In genomic region chr11:54054257-54054656, GRCm38 (mm10) we compare ENCODE assay signal across 8 mouse cellular contexts. TPM values are rescaled to one million over a fixed set of nuclear protein-coding genes. Genes with fewer than 3 reads are reported as not detected.
A peak's percentile ranks its signal among the peaks of the same experiment; 100 is the strongest.
DNase-seq lines count a peak whose midpoint lies in the region; ATAC-seq and TF ChIP-seq lines count a peak whose summit lies in the region.

No protein-coding gene starts in this region.

- no peak overlapping the region for H3K4me2 ChIP-seq in lung, postnatal 0 days (replicated peaks; ENCODE audit: low read depth, low read length)

- H3K9me3 ChIP-seq in lung, postnatal 0 days (ENCODE audit: low read length), result no peaks in the 10 kb centered on the region

- H3K4me3 ChIP-seq in layer of hippocampus, adult 2 months, result no peak overlapping the region
- H3K4me3 ChIP-seq in lung, postnatal 0 days (ENCODE audit: low read depth, low read length), result no peak overlapping the region

- no peak overlapping the region for H3K9ac ChIP-seq in lung, postnatal 0 days (replicated peaks; ENCODE audit: low read depth)

- H3K36me3 ChIP-seq in lung, postnatal 0 days (ENCODE audit: insufficient read depth, low read length), result no peaks in the 10 kb centered on the region

- ATAC-seq in CD4-positive, CD25-positive, alpha-beta regulatory T cell, adult 4 months, result no peak
- ATAC-seq in erythroblast, adult 5-6 weeks (replicated peaks; ENCODE audit: low FRiP score, poor library complexity, severe bottlenecking), result peak; percentile 70
- no peak for ATAC-seq in lung, postnatal 0 days

- DNase-seq in CD4-positive, CD25-positive, alpha-beta regulatory T cell, adult 2 months (ENCODE audit: low read depth, low spot score), result peak; percentile 66
- peak; percentile 66 for DNase-seq in layer of hippocampus, adult 2 months (ENCODE audit: low spot score in 2 of 2)
- DNase-seq in layer of hippocampus, adult 8-10 months (ENCODE audit: low spot score in 2 of 2), result no peak
- DNase-seq in adipocyte (ENCODE audit: low spot score), result peak; percentile 85
- DNase-seq in lung, postnatal 0 days (ENCODE audit: low spot score), result peak; percentile 84
- DNase-seq in yolk sac, embryonic 10.5 days (ENCODE audit: low spot score), result no peak

- WGBS in lung, postnatal 0 days, result 24% methylated on average over 5 of the region's 6 CpGs

- no peak overlapping the region for H3K27ac ChIP-seq in layer of hippocampus, adult 2 months
- no peak overlapping the region for H3K27ac ChIP-seq in lung, postnatal 0 days (ENCODE audit: low read length)

- H3K27me3 ChIP-seq in lung, postnatal 0 days (replicated peaks; ENCODE audit: insufficient read depth, low read length), result no peaks in the 10 kb centered on the region

- peak; percentile 81 for TF ChIP-seq CTCF in layer of hippocampus, adult 2 months (conservative IDR thresholded peaks at IDR 0.05)
- peak; percentile 84 for TF ChIP-seq CTCF in lung, postnatal 0 days (IDR thresholded peaks at IDR 0.05)

- no peaks in the 10 kb centered on the region for H3K4me1 ChIP-seq in lung, postnatal 0 days (ENCODE audit: insufficient read depth, low read depth, low read length)

- no peak for TF ChIP-seq EP300 in lung, postnatal 0 days (IDR thresholded peaks at IDR 0.05)

RNA-seq across cellular contexts. Expression of gene Pdlim4, which starts 14.6 kb away (rescaled TPM):
- polyA plus RNA-seq in CD4-positive, CD25-positive, alpha-beta regulatory T cell, adult 4 months (2017; shearing (Covaris generic)), result 1 to 10 TPM in 1 of 2 experiments, under 1 TPM in 1; 0.91 to 1.3 TPM
- 10 to 100 TPM; 13.4 to 14.3 TPM for total RNA-seq in layer of hippocampus, adult 2 months (2021)
- total RNA-seq in layer of hippocampus, adult 8-10 months (2022), result 10 to 100 TPM; 16.4 to 25.2 (median 21.2) TPM
- 2.1 and 15.6 TPM in 2 replicates for total RNA-seq in erythroblast, adult 5-6 weeks (2015; ENCODE audit: low replicate concordance)
- total RNA-seq in erythroblast, adult 5-6 weeks (2017; ENCODE audit: low replicate concordance), result 0.56 TPM in 1 of 2 replicates, not detected in the other
- polyA plus RNA-seq in lung, postnatal 0 days (2015; fragmentation: Nextera tagmentation; extraction: Ambion mirVana), result 7.3 and 8.6 TPM in 2 replicates

RNA-seq across cellular contexts. Expression of gene Slc22a4, which starts 26.4 kb away (rescaled TPM):
- not detected for polyA plus RNA-seq in CD4-positive, CD25-positive, alpha-beta regulatory T cell, adult 4 months (2017; shearing (Covaris generic))
- total RNA-seq in layer of hippocampus, adult 2 months (2021), result 1 to 10 TPM; 5.9 to 6.9 TPM
- total RNA-seq in layer of hippocampus, adult 8-10 months (2022), result 10 to 100 TPM in 1 of 4 experiments, 1 to 10 TPM in 3; 7.8 to 14.1 (median 8.4) TPM
- 154 and 157 TPM in 2 replicates for total RNA-seq in erythroblast, adult 5-6 weeks (2015; ENCODE audit: low replicate concordance)
- total RNA-seq in erythroblast, adult 5-6 weeks (2017; ENCODE audit: low replicate concordance), result 202 and 262 TPM in 2 replicates
- 0.70 and 1.1 TPM in 2 replicates for polyA plus RNA-seq in lung, postnatal 0 days (2015; fragmentation: Nextera tagmentation; extraction: Ambion mirVana)

RNA-seq across cellular contexts. Expression of gene P4ha2, which starts 45.6 kb away (rescaled TPM):
- not detected for polyA plus RNA-seq in CD4-positive, CD25-positive, alpha-beta regulatory T cell, adult 4 months (2017; shearing (Covaris generic))
- total RNA-seq in layer of hippocampus, adult 2 months (2021), result 10 to 100 TPM; 18.6 to 28.7 TPM
- 10 to 100 TPM; 24.3 to 30.8 (median 26.7) TPM for total RNA-seq in layer of hippocampus, adult 8-10 months (2022)
- 0.84 TPM in 1 of 2 replicates, not detected in the other for total RNA-seq in erythroblast, adult 5-6 weeks (2015; ENCODE audit: low replicate concordance)
- total RNA-seq in erythroblast, adult 5-6 weeks (2017; ENCODE audit: low replicate concordance), result 0.84 TPM in 1 of 2 replicates, not detected in the other
- polyA plus RNA-seq in lung, postnatal 0 days (2015; fragmentation: Nextera tagmentation; extraction: Ambion mirVana), result 21.4 and 26.5 TPM in 2 replicates

Comparison
In these comparisons a context has a peak if more than half of its experiments do, and no peak if none do; other contexts are left out.
1. DNase-seq: peak in CD4-positive, CD25-positive, alpha-beta regulatory T cell, adult 2 months (single experiment), layer of hippocampus, adult 2 months (2 of 2), adipocyte (single experiment) and lung, postnatal 0 days (single experiment); none in layer of hippocampus, adult 8-10 months (0 of 2) and yolk sac, embryonic 10.5 days (single experiment).
2. RNA of gene Slc22a4, which starts 26.4 kb away (total RNA-seq): 154 to 262 TPM in erythroblast, adult 5-6 weeks; 7.8 to 14.1 TPM in layer of hippocampus, adult 8-10 months and 5.9 to 6.9 TPM in layer of hippocampus, adult 2 months; every median in the first group is over 10 times any median in the second.
3. RNA of gene P4ha2, which starts 45.6 kb away (total RNA-seq): 18.6 to 28.7 TPM in layer of hippocampus, adult 2 months and 24.3 to 30.8 TPM in layer of hippocampus, adult 8-10 months; 0.84 TPM in erythroblast, adult 5-6 weeks; every median in the first group is over 10 times any median in the second.